Mouse (Mus musculus): ENCODE measurements around the gene Fga. TPM values are rescaled to one million over a fixed set of nuclear protein-coding genes. Genes with fewer than 3 reads are reported as not detected.

Gene Fga
- polyA plus RNA-seq, 2 experiments: 0.38 TPM; not detected in 1

GRCm38 (mm10) chr3:83002191-83002590 is 23.7 kb upstream of the Fga start:
- H3K9ac ChIP-seq (ENCODE audit: low read depth, low read length, severe bottlenecking): no peak overlapping the region
- no peak for ATAC-seq (ENCODE audit: low FRiP score, low read depth)
- no peak overlapping the region for H3K27ac ChIP-seq (replicated peaks; ENCODE audit: low read depth, low read length)
- TF ChIP-seq POLR2A (IDR thresholded peaks at IDR 0.05; ENCODE audit: borderline replicate concordance, extremely low read depth, insufficient read depth, insufficient read length): no peak
- no peaks in the 10 kb centered on the region for H3K9me3 ChIP-seq (ENCODE audit: control insufficient read depth, low read length)
- H3K4me3 ChIP-seq (replicated peaks; ENCODE audit: low read length): no peak overlapping the region
- peak; percentile 77 for DNase-seq (ENCODE audit: low spot score)
- no peaks in the 10 kb centered on the region; the same call in 1 of the 2 replicates for H3K4me1 ChIP-seq (ENCODE audit: control insufficient read depth, insufficient read depth, low read length)
- H3K36me3 ChIP-seq (ENCODE audit: control insufficient read depth, insufficient read depth, low read length): no peaks in the 10 kb centered on the region
- WGBS: 2% methylated on average over 2 of the region's 2 CpGs
- H3K27me3 ChIP-seq (ENCODE audit: control insufficient read depth, insufficient read depth, low read length): no peaks in the 10 kb centered on the region
- H3K4me2 ChIP-seq (replicated peaks; ENCODE audit: low read depth, low read length, severe bottlenecking): no peak overlapping the region

DNA sequence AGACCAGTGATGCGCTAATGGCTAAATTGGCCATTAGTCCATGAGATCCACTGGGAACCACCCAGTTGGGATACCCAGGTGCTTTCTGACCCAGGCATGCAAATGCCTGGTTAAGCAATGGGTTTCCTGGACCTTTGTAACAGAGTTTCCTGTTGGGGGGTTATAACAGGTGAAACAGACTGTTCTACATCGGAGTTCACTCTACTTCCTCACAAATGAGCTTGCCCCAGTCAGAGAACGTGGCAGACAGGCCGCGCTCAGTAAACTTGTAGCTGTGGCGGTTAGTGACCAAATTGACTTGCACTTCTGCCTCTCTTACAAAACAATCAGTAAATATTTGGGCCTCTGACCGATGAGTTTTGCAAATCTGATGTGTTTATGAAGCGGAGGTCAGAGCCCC is 22.8 kb upstream of the Fga start:
- ATAC-seq (ENCODE audit: low FRiP score, low read depth) (no peak), DNase-seq (ENCODE audit: low spot score) (no peak)
- H3K4me3 ChIP-seq (replicated peaks; ENCODE audit: low read length): no peak overlapping the region
- no peaks in the 10 kb centered on the region for H3K9me3 ChIP-seq (ENCODE audit: control insufficient read depth, low read length)
- no peaks in the 10 kb centered on the region for H3K27me3 ChIP-seq (ENCODE audit: control insufficient read depth, insufficient read depth, low read length)
- H3K4me2 ChIP-seq (replicated peaks; ENCODE audit: low read depth, low read length, severe bottlenecking): no peak overlapping the region
- WGBS: 92% methylated on average over 8 of the region's 8 CpGs
- no peak for TF ChIP-seq POLR2A (IDR thresholded peaks at IDR 0.05; ENCODE audit: borderline replicate concordance, extremely low read depth, insufficient read depth, insufficient read length)
- no peaks in the 10 kb centered on the region for H3K36me3 ChIP-seq (ENCODE audit: control insufficient read depth, insufficient read depth, low read length)
- no peak overlapping the region for H3K27ac ChIP-seq (replicated peaks; ENCODE audit: low read depth, low read length)
- no peaks in the 10 kb centered on the region; the same call in 1 of the 2 replicates for H3K4me1 ChIP-seq (ENCODE audit: control insufficient read depth, insufficient read depth, low read length)
- no peak overlapping the region for H3K9ac ChIP-seq (ENCODE audit: low read depth, low read length, severe bottlenecking)

GRCm38 (mm10) chr3:83004801-83005200 is 21.1 kb upstream of the Fga start:
- Histone ChIP-seq H3K9me3 (ENCODE audit: control insufficient read depth, low read length) (no peaks in the 10 kb centered on the region), H3K36me3 (ENCODE audit: control insufficient read depth, insufficient read depth, low read length) (no peaks in the 10 kb centered on the region), H3K9ac (ENCODE audit: low read depth, low read length, severe bottlenecking) (no peak overlapping the region), H3K27me3 (ENCODE audit: control insufficient read depth, insufficient read depth, low read length) (no peaks in the 10 kb centered on the region), H3K4me1 (ENCODE audit: control insufficient read depth, insufficient read depth, low read length) (no peaks in the 10 kb centered on the region), H3K4me2 (replicated peaks; ENCODE audit: low read depth, low read length, severe bottlenecking) (no peak overlapping the region), H3K27ac (replicated peaks; ENCODE audit: low read depth, low read length) (no peak overlapping the region), H3K4me3 (replicated peaks; ENCODE audit: low read length) (no peak overlapping the region)
- DNase-seq (ENCODE audit: low spot score) (no peak), ATAC-seq (ENCODE audit: low FRiP score, low read depth) (no peak)
- TF ChIP-seq POLR2A (IDR thresholded peaks at IDR 0.05; ENCODE audit: borderline replicate concordance, extremely low read depth, insufficient read depth, insufficient read length): no peak
- 93% methylated on average over 7 of the region's 7 CpGs for WGBS

- no peaks in the 10 kb centered on the region for H3K36me3 ChIP-seq (ENCODE audit: control insufficient read depth, insufficient read depth, low read length)
- 27% methylated on average over 7 of the region's 7 CpGs for WGBS
- H3K27ac ChIP-seq (replicated peaks; ENCODE audit: low read depth, low read length): no peak within 1 kb of the TSS
- no peak for ATAC-seq (ENCODE audit: low FRiP score, low read depth)
- no peaks in the 10 kb centered on the region for H3K27me3 ChIP-seq (ENCODE audit: control insufficient read depth, insufficient read depth, low read length)
- no peak within 1 kb of the TSS for H3K9ac ChIP-seq (ENCODE audit: low read depth, low read length, severe bottlenecking)
- H3K4me3 ChIP-seq (replicated peaks; ENCODE audit: low read length): no peak within 1 kb of the TSS
- no peak within 1 kb of the TSS for H3K4me2 ChIP-seq (replicated peaks; ENCODE audit: low read depth, low read length, severe bottlenecking)
- TF ChIP-seq POLR2A (IDR thresholded peaks at IDR 0.05; ENCODE audit: borderline replicate concordance, extremely low read depth, insufficient read depth, insufficient read length): no peak
- DNase-seq (ENCODE audit: low spot score): no peak
- no peaks in the 10 kb centered on the region for H3K9me3 ChIP-seq (ENCODE audit: control insufficient read depth, low read length)
- no peaks in the 10 kb centered on the region for H3K4me1 ChIP-seq (ENCODE audit: control insufficient read depth, insufficient read depth, low read length)
These were observed 18.3 kb upstream of the Fga start, which contains the start of gene Fgg for GRCm38 (mm10) chr3:83007557-83007956. Fgg (plus strand) TSS chr3:83007724.

- WGBS: 66% methylated on average over 11 of the region's 11 CpGs
- ATAC-seq (ENCODE audit: low FRiP score, low read depth): no peak
- Histone ChIP-seq H3K27ac (replicated peaks; ENCODE audit: low read depth, low read length) (no peak overlapping the region), H3K9me3 (ENCODE audit: control insufficient read depth, low read length) (no peaks in the 10 kb centered on the region), H3K27me3 (ENCODE audit: control insufficient read depth, insufficient read depth, low read length) (no peaks in the 10 kb centered on the region), H3K9ac (ENCODE audit: low read depth, low read length, severe bottlenecking) (no peak overlapping the region), H3K4me1 (ENCODE audit: control insufficient read depth, insufficient read depth, low read length) (no peaks in the 10 kb centered on the region), H3K36me3 (ENCODE audit: control insufficient read depth, insufficient read depth, low read length) (no peaks in the 10 kb centered on the region), H3K4me3 (replicated peaks; ENCODE audit: low read length) (no peak overlapping the region), H3K4me2 (replicated peaks; ENCODE audit: low read depth, low read length, severe bottlenecking) (no peak overlapping the region)
- TF ChIP-seq POLR2A (IDR thresholded peaks at IDR 0.05; ENCODE audit: borderline replicate concordance, extremely low read depth, insufficient read depth, insufficient read length): no peak
- DNase-seq (ENCODE audit: low spot score): no peak
These were observed 15.6 kb upstream of the Fga start for GRCm38 (mm10) chr3:83010291-83010690.

DNA sequence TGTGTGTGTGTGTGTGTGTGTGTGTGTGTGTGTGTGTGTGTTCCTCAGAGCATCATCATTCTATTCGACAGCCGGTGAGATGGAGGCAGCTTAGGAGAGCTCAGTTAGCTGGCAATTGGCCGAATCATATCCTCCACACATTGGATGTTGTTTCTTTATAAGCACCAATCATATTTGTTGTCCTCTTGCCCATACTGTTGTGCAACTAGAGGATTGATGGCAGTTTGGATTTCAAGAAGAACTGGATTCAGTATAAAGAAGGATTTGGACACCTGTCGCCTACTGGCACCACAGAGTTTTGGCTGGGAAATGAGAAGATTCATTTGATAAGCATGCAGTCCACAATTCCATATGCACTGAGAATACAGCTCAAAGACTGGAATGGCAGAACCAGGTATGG is 14.7 kb upstream of the Fga start:
- Histone ChIP-seq H3K4me2 (replicated peaks; ENCODE audit: low read depth, low read length, severe bottlenecking) (no peak overlapping the region), H3K4me1 (ENCODE audit: control insufficient read depth, insufficient read depth, low read length) (no peaks in the 10 kb centered on the region), H3K27ac (replicated peaks; ENCODE audit: low read depth, low read length) (no peak overlapping the region), H3K4me3 (replicated peaks; ENCODE audit: low read length) (no peak overlapping the region), H3K9me3 (ENCODE audit: control insufficient read depth, low read length) (no peaks in the 10 kb centered on the region), H3K36me3 (ENCODE audit: control insufficient read depth, insufficient read depth, low read length) (no peaks in the 10 kb centered on the region), H3K27me3 (ENCODE audit: control insufficient read depth, insufficient read depth, low read length) (no peaks in the 10 kb centered on the region), H3K9ac (ENCODE audit: low read depth, low read length, severe bottlenecking) (no peak overlapping the region)
- TF ChIP-seq POLR2A (IDR thresholded peaks at IDR 0.05; ENCODE audit: borderline replicate concordance, extremely low read depth, insufficient read depth, insufficient read length): no peak
- ATAC-seq (ENCODE audit: low FRiP score, low read depth): no peak
- DNase-seq (ENCODE audit: low spot score): no peak
- WGBS: 92% methylated on average over 4 of the region's 4 CpGs
